Mouse (Mus musculus): ENCODE results near the gene Atp5d. TPM values are rescaled to one million over a fixed set of nuclear protein-coding genes. Genes with fewer than 3 reads are reported as not detected.
A peak's percentile ranks its signal among the peaks of the same experiment; 100 is the strongest.

The Atp5d gene
- polyA plus RNA-seq, 1 experiment = 758 TPM

DNA sequence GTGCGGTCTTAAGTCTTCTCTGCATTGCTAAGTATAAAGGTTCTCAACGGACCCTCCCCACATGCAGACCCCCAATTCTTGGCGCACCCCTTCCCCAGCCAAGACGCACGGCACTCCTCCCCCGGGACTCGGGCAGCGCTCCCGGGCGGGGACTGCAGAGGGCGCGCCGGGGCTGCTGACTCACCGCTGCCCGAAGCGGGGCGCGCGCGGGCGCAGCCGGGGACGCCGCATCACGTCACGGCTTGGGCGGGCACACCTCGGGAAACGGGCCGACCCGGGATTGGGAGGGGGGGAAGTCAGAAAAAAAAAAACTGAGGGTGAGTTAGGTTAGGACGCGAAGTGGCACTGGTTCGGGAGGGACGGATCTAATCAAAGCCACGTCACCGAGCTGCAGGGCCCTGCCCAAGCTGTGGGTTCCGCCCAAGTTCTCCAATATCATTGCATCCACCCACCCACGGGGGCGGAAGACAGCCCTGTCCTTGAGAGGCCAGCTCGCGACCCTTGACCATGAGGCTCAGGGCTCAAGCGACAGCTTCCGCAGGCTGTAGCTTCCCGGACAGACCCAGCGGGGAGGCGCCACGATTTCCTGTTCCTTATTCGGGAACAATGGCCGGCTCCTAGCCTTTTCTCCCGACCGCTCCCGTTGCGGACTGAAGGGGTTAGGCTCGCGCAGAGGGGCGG is 10.3 kb downstream of the Atp5d start:
- whole genome bisulfite sequencing = 1% methylated on average over 57 of the region's 57 CpGs
- peak; percentile 62; the same call in 1 of the 2 replicates for TF ChIP-seq CTCF (IDR thresholded peaks at IDR 0.05; ENCODE audit: borderline replicate concordance, insufficient read depth, low read depth, low read length)
- peak; percentile 38; the same call in 1 of the 2 replicates for TF ChIP-seq POLR2A (IDR thresholded peaks at IDR 0.05; ENCODE audit: borderline replicate concordance, insufficient read depth, low read length)

DNA sequence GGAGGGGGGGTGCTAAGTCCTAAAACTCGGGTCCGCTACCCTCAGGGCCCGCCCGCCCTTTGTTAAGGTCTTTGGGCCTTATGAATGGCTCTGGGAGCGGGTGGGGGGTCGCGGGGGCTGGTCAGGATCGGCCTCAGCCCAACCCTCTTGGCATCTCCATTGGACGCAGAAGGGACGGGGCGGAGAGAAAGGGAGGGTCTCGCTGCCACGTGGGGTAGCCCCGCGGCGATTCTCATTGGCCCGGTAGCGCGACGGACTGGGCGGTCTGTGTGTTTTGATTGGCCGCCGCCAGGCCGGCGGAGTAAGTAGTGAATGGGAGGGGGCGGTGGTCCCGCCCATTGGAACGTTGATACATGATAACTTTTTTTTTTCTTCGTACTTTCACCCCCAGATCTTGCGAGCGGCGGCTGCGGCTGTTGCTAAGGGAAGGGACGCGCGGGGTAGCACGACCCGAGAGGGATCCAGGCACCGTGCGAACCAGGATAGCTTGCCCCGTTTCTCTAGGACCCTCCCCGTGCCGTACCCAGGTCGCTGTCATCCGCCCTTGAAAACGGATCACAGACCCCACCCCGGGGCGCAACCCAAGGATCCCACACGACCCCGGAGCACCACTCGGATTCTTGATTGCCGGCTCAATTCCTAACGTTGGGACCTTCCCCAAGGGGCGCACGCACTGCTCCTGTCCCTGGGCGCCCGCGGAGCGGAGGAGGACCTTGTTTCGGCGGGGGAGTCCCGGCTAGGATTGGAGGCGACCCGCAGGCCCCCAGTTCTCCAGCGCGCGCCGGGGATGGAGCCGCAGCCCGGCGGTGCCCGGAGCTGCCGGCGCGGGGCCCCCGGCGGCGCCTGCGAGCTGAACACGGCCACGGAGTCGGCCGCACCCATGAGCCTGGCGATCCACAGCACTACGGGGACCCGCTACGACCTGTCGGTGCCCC is 11.1 kb downstream of the Atp5d start:
- H3K4me1 ChIP-seq (ENCODE audit: control insufficient read depth, insufficient read depth, low read length) = peaks cover 45% of the 10 kb centered on the region
- under 1% methylated on average over 86 of the region's 88 CpGs for WGBS
- H3K4me3 ChIP-seq (replicated peaks; ENCODE audit: insufficient read depth, low read depth, low read length) = peak overlapping the region; percentile 80
- H3K27me3 ChIP-seq (ENCODE audit: control insufficient read depth, insufficient read depth, low read length) = no peaks in the 10 kb centered on the region
- peak; percentile 96 to 99 for DNase-seq
- peak overlapping the region; percentile 93 for H3K27ac ChIP-seq (ENCODE audit: insufficient read depth, low read length)
- TF ChIP-seq CTCF (IDR thresholded peaks at IDR 0.05; ENCODE audit: borderline replicate concordance, insufficient read depth, low read depth, low read length) (no peak), POLR2A (IDR thresholded peaks at IDR 0.05; ENCODE audit: borderline replicate concordance, insufficient read depth, low read length) (peak; percentile 12; the same call in 1 of the 2 replicates)

More for the DNA sequence above, 10.3 kb downstream of the Atp5d start:
- Histone ChIP-seq H3K27me3 (ENCODE audit: control insufficient read depth, insufficient read depth, low read length) (no peaks in the 10 kb centered on the region), H3K27ac (ENCODE audit: insufficient read depth, low read length) (peak overlapping the region; percentile 93), H3K4me3 (replicated peaks; ENCODE audit: insufficient read depth, low read depth, low read length) (peak overlapping the region; percentile 77), H3K4me1 (ENCODE audit: control insufficient read depth, insufficient read depth, low read length) (peaks cover 51% of the 10 kb centered on the region)
- peak; percentile 96 for DNase-seq

DNA sequence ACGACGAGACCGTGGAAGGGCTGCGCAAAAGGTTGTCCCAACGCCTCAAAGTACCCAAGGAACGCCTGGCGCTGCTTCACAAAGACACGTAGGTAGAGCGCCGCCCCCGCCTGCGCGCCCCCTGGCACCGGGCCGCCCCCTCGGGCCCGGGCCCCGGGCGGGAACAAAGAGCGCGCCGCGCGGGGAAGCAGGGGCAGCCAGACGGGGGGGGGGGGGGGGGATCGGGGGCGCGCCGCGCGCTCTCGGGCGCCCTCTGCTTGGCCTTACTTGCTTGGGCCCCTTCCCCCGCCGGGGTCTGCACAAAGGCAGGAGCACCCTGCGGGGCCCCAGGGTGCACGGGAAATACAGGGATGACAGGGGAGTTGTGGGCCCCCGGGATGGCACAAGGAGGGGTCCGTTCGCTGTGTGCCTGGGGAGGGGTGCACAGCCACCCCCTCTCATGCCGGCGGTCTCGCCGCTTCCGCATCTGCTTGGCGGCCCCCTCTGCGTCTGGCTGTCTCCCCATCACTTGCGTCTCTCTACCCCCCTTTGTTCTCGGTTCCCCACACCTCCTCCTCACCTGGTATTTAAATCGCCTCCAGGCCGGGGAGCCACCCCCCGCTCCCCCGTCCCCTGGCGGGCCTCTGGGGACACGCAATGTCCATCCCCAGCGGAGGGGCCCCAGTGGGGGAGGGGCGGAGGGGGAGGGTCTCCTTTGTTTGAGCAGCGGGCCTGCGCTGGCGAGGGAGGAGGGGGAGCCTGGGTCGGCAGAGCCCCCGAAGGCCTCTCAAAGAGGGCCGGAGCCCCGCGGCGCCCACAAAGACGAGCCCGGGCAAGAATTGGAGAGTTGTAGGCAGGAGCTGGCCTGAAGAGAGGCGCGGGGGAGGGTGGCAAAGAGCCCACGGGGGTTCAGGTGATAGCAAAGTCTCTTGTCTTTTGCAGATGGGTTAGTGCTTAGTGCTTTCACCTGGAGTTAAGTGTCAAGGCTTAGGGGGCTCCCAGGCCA is 12.1 kb downstream of the Atp5d start:
- Histone ChIP-seq H3K4me1 (ENCODE audit: control insufficient read depth, insufficient read depth, low read length) (peaks cover 38% of the 10 kb centered on the region), H3K27me3 (ENCODE audit: control insufficient read depth, insufficient read depth, low read length) (no peaks in the 10 kb centered on the region), H3K27ac (ENCODE audit: insufficient read depth, low read length) (peak overlapping the region; percentile 68), H3K4me3 (replicated peaks; ENCODE audit: insufficient read depth, low read depth, low read length) (peak overlapping the region; percentile 80)
- DNase-seq = peak; percentile 66 to 76
- TF ChIP-seq POLR2A (IDR thresholded peaks at IDR 0.05; ENCODE audit: borderline replicate concordance, insufficient read depth, low read length) = peak; percentile 23; the same call in 1 of the 2 replicates
- TF ChIP-seq CTCF (IDR thresholded peaks at IDR 0.05; ENCODE audit: borderline replicate concordance, insufficient read depth, low read depth, low read length) = no peak
- WGBS = under 1% methylated on average over 70 of the region's 71 CpGs

DNA sequence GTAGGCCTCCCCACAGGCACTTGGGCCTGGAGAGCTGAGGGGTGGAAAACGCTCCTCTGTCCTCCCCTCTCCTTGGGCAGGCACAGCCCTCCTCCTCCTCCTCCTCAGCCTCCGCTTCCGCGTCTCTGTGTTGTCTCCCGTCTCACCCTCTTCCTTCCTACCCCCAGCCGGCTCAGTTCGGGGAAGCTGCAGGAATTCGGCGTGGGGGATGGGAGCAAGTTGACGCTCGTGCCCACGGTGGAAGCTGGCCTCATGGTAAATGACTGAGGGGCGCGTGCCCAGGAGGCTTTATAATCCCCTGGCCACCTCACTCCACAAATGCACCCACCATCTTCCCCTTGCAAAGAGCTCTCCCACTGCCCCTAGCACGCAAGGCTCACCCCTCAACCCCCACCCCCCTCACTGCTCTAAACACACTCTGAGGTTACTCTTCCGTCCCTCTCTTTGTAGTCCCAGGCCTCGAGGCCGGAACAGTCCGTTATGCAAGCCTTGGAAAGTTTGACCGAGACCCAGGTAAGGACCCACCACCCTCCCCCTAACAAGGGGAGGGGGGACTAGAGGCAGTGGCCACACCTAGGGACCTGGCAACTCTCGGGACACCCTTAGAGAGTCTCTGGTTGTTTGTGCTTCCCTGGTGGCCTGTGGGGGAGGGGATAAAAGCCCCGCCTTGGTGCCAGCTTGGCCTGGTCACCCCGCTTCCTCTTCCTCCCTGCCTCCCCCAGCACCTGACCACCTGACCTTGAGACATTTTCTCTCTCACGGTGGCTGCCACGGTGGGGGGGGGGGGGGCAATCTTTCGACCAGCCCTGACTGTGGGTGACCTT is 13.0 kb downstream of the Atp5d start:
- H3K27me3 ChIP-seq (ENCODE audit: control insufficient read depth, insufficient read depth, low read length) = no peaks in the 10 kb centered on the region
- 7% methylated on average over 26 of the region's 26 CpGs for WGBS
- H3K4me1 ChIP-seq (ENCODE audit: control insufficient read depth, insufficient read depth, low read length) = peaks cover 31% of the 10 kb centered on the region

DNA sequence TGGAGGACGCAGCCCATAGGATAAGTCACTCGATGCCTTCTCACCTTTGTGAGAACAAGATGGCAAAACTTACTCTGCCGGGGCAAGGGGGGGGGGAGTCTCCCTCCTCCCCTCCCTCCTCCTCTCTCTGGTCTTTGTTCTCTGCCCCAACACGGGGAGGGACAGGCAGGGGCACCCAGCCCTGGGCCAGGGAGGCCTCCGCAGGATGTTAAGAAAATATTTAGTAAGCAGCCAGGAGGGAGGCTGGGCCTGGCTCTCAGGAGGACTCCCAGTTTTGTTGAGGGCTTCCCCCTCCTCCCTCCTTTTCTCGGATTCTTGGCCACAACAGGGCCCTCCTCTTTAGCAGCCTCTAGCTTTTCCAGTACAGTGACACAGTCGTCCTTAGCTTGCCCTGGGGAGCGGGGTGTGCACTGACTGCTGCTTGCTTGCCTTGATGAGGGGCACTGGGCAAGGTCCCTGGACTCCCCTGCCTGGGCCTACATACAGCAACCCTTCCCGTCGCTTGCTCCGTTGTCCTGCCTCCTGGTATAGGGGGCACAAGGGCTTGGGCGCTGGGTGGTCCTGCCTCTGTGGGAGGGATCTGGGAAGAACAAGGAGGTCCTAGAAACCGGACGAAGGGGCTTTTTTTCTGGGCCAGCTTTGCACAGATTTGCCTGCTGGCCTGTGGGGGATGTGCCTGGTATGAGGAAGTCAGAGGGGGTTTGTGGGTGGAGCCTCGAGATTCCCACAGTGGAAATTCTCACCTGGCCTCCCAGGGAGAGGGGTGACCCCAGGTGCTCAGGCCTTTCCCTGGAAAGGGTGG is 13.8 kb downstream of the Atp5d start:
- H3K4me1 ChIP-seq (ENCODE audit: control insufficient read depth, insufficient read depth, low read length) = peaks cover 22% of the 10 kb centered on the region

More for the DNA sequence above, 13.0 kb downstream of the Atp5d start:
- peak in 1 of 2 experiments; percentile 61 for DNase-seq
- H3K27ac ChIP-seq (ENCODE audit: insufficient read depth, low read length) = peak overlapping the region; percentile 68
- H3K4me3 ChIP-seq (replicated peaks; ENCODE audit: insufficient read depth, low read depth, low read length) = peak overlapping the region; percentile 80
- TF ChIP-seq CTCF (IDR thresholded peaks at IDR 0.05; ENCODE audit: borderline replicate concordance, insufficient read depth, low read depth, low read length) (no peak), POLR2A (IDR thresholded peaks at IDR 0.05; ENCODE audit: borderline replicate concordance, insufficient read depth, low read length) (no peak)

DNA sequence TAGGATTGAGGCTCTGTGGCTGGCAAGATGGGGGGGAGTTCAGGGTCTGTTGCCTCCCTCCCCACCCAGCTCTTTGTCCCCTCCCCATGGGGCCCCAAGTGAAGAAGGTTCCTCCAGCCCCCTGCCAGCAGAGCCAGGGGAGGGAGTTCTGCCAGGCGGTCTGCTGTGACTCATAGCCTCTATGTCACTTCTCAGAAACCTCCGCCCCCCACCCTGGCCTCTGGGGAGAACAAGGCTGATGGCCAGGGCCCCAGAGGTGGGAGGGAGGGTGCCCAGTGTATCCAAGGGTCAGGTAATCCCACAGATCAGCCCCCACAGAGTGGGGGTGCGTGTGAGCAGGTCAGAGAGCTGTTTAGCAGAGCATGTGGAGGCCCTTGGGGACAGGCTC is 14.4 kb downstream of the Atp5d start:
- no peak for TF ChIP-seq CTCF (IDR thresholded peaks at IDR 0.05; ENCODE audit: borderline replicate concordance, insufficient read depth, low read depth, low read length)
- no peak for TF ChIP-seq POLR2A (IDR thresholded peaks at IDR 0.05; ENCODE audit: borderline replicate concordance, insufficient read depth, low read length)
- DNase-seq = no peak
- Histone ChIP-seq H3K4me3 (replicated peaks; ENCODE audit: insufficient read depth, low read depth, low read length) (no peak overlapping the region), H3K27me3 (ENCODE audit: control insufficient read depth, insufficient read depth, low read length) (no peaks in the 10 kb centered on the region), H3K4me1 (ENCODE audit: control insufficient read depth, insufficient read depth, low read length) (peaks cover 19% of the 10 kb centered on the region), H3K27ac (ENCODE audit: insufficient read depth, low read length) (peak overlapping the region; percentile 22; the same call in 1 of the 2 replicates)
- WGBS = 29% methylated on average over 3 of the region's 3 CpGs

More for the DNA sequence above, 13.8 kb downstream of the Atp5d start:
- WGBS = 15% methylated on average over 15 of the region's 15 CpGs
- Histone ChIP-seq H3K4me3 (replicated peaks; ENCODE audit: insufficient read depth, low read depth, low read length) (no peak overlapping the region), H3K27ac (ENCODE audit: insufficient read depth, low read length) (peak overlapping the region; percentile 68), H3K27me3 (ENCODE audit: control insufficient read depth, insufficient read depth, low read length) (no peaks in the 10 kb centered on the region)
- peak in 1 of 2 experiments; percentile 53 for DNase-seq
- TF ChIP-seq CTCF (IDR thresholded peaks at IDR 0.05; ENCODE audit: borderline replicate concordance, insufficient read depth, low read depth, low read length) (no peak), POLR2A (IDR thresholded peaks at IDR 0.05; ENCODE audit: borderline replicate concordance, insufficient read depth, low read length) (no peak)

All from cerebellum, adult 2 months (tissue).